Mouse (Mus musculus): ENCODE measurements around the gene Extl1.

Gene Extl1

GRCm38 (mm10) chr4:134314081-134314655, 69.5 kb downstream of the Extl1 start:
- DNase-seq (ENCODE audit: low spot score in 2 of 2): no peak

- no peak for DNase-seq (ENCODE audit: low spot score in 2 of 2)
Measured at GRCm38 (mm10) chr4:134312901-134313300, 70.7 kb downstream of the Extl1 start.

DNA sequence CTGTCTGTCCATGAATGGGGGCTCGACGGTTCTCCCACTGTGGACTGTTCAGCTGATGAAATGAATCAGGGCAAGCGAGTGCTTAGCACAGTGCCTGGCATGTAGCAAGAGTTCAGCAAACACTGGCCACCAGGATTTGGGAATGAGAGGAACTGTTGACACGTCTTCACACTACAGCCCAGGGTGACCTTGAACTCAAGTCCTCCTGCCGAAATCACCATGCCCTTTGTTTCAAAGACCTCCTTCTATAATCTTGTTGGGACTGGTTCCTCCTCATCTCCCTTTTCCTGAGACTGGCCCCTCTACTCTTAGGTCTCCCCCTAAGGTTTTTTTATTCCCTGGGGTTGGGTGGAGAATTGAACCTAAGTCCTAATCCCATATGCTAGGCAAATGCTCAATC, 71.3 kb downstream of the Extl1 start:
- DNase-seq (ENCODE audit: low spot score in 2 of 2): no peak

DNA sequence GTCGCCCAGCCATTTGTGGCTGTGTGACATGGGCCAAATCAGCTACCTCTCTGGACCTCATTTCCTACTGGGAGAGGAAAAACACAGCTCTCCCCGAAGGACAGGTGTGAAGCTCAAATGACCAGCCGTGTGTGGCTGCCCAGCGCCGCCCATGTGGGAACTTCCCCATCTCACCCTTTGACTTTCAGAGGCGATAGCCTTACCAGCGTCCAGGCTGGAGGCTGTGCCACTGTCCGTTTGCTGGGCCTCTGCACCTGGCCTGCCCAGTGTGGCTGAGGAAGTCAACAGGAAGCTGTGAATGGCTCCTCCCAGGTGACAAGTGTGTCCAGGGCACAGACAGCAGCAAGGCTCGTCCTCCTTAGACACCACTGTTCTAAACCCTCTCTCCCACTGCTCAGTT, 71.9 kb downstream of the Extl1 start:
- no peak for DNase-seq (ENCODE audit: low spot score in 2 of 2)

DNA sequence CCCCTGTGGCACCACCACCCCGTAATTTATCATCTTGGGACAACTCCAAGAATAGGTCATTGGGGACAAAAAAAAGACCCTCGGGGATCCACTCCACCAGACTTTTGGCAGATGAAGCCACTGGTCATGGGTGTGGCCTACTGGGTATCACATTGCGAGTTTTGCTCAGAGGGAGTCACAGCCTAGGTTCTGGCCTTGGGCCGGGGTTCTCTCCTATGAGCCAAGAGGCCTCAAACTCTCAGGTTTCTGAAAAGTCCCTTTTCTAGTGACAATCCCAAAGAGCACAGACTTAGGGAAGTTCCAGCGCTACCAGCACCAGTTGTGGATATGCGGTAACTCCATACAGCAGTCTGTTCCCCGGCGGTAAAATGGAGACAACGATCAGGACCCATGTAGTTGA, 73.0 kb downstream of the Extl1 start:
- DNase-seq (ENCODE audit: low spot score in 2 of 2): no peak

DNA sequence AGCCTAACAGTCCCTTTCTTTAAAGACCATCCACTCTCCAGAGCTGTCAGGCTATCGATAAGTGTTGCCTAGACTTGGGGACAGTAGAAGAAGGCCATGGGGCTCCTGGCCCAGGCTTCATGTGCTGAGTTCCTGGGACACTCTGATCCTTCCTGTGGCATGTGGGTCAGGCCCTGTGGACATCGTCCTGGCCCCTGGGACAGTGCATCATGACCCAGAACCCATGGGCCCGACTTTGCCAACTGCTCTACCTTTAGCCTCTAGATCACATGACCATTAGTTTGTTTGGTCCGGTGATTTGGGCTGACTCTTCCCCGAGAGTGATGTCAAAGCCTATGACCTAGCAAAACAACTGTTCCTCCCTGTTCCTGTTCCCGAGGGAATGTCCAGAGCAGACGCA, 73.5 kb downstream of the Extl1 start:
- no peak for DNase-seq (ENCODE audit: low spot score in 2 of 2)

DNA sequence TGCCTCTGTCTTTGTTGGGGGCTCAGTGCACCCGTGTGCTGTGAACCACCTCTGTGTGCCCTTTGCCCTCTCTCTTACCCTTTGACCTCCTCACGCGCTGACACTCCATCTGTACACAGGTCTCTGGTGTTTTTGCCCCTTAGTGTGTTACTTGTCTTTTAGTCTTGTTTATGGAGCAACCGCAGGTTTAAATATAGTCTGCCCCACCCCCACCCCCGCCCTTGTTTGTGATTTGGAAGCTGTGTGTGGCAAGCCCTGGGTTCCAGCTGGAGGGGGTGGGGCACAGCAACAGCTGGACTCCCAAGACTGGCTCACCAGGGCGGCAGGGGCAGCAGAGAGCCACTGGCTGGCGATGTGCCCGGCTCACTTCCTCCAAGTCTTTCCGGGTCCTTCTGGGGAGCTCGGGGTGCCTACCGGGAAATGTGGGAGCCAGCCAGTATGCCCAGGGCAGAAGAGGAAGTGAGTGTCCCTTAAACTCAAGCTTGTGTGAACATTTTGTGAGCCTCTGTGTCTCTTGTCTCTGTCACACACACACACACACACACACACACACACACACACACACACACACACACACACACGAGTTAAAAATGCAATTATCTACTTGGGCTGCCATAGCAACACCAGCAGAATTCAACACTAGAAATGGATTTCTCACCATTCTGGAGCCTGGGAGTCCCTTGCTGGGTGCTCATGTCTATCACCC, 76.1 kb downstream of the Extl1 start:
- DNase-seq (ENCODE audit: low spot score in 2 of 2): peak in 1 of 2 experiments; percentile 40

- no peak for DNase-seq (ENCODE audit: low spot score in 2 of 2)
Measured at GRCm38 (mm10) chr4:134306963-134307362, 76.7 kb downstream of the Extl1 start.
